Comparison of ENCODE assay signal across 9 mouse cellular contexts in the genomic region with DNA sequence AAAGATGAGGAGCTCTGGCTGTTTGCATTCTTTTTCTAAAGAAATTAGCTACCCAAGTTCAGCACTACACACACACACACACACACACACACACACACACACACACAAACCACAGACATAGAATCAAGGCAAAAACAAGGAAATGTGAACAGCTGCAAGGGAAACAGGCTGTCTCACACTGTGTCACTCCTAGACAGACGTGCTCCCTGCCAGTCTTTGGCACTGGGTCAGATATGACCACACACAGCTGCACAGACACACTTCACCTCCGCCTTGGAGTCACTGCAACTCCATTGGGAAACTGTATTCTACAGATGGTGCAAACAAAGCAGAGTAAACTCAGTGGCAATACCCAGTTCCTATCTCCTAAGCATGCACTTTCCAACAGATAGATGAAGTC. TPM values are rescaled to one million over a fixed set of nuclear protein-coding genes. Genes with fewer than 3 reads are reported as not detected.
DNase-seq lines count a peak whose midpoint lies in the region; ATAC-seq lines count a peak whose summit lies in the region.
"Had no signal": no experiment of that assay in that cellular context is flagged by ENCODE, and none has a peak within 500 bp of the region (broad histone marks: within the 10 kb centered on the region; RNA-seq: fewer than 3 reads in every experiment).

No protein-coding gene starts in this region.

- no peak overlapping the region for H3K4me2 ChIP-seq in intestine, embryonic 16.5 days (ENCODE audit: low read depth, low read length)
- H3K4me2 ChIP-seq: limb, embryonic 13.5 days had no signal

- H3K9me3 ChIP-seq in intestine, embryonic 16.5 days (ENCODE audit: control insufficient read depth, low read length), result no peaks in the 10 kb centered on the region
- H3K9me3 ChIP-seq: limb, embryonic 13.5 days had no signal

- peak; percentile 19 for DNase-seq in gastrocnemius, adult 18-20 months (ENCODE audit: low spot score)
- no peak for DNase-seq in gastrocnemius, postnatal 36 days
- DNase-seq in 3134 (ENCODE audit: extremely low read depth, insufficient read length, low spot score), result peak; percentile 3
- peak; percentile 6 for DNase-seq in adrenal gland, postnatal 25 days
- peak; percentile 30 to 57 for DNase-seq in left cerebral cortex, postnatal 25 days (ENCODE audit: low spot score in 2 of 2)
- peak; percentile 26 for DNase-seq in thymus, postnatal 14 days
- no peak for DNase-seq in cerebellum, adult 11 months

- WGBS in intestine, embryonic 16.5 days, result 61% methylated on average over 2 of the region's 2 CpGs

- H3K27me3 ChIP-seq in intestine, embryonic 16.5 days (replicated peaks; ENCODE audit: control insufficient read depth, insufficient read depth, low read length), result no peaks in the 10 kb centered on the region
- H3K27me3 ChIP-seq: limb, embryonic 13.5 days had no signal

- ATAC-seq in intestine, embryonic 16.5 days, result no peak

- H3K4me1 ChIP-seq in intestine, embryonic 16.5 days (ENCODE audit: control insufficient read depth, insufficient read depth, low read length), result no peaks in the 10 kb centered on the region
- H3K4me1 ChIP-seq: limb, embryonic 13.5 days had no signal

- no peak overlapping the region for H3K4me3 ChIP-seq in intestine, embryonic 16.5 days (ENCODE audit: low read length)
- H3K4me3 ChIP-seq: limb, embryonic 13.5 days had no signal

- intact Hi-C loops in gastrocnemius, postnatal 36 days (cut with DNase I), result no loop called here
- intact Hi-C loops in left cerebral cortex, postnatal 25 days (cut with DNase I), result no loop called here

- no peak overlapping the region for H3K9ac ChIP-seq in intestine, embryonic 16.5 days (ENCODE audit: low read depth, low read length)
- H3K9ac ChIP-seq: limb, embryonic 13.5 days had no signal

- H3K27ac ChIP-seq in intestine, embryonic 16.5 days (ENCODE audit: low read length), result no peak overlapping the region
- H3K27ac ChIP-seq: limb, embryonic 13.5 days had no signal

- no peaks in the 10 kb centered on the region for H3K36me3 ChIP-seq in intestine, embryonic 16.5 days (ENCODE audit: control insufficient read depth, insufficient read depth, low read length)

RNA-seq across cellular contexts. Expression of a gene that starts 55.3 kb away (rescaled TPM):
- under 1 TPM; 0.11 to 0.69 TPM for total RNA-seq in gastrocnemius, adult 18-20 months (2021)
- under 1 TPM; 0.36 to 0.91 TPM for total RNA-seq in gastrocnemius, postnatal 36 days (2021)
- total RNA-seq in adrenal gland, postnatal 25 days (2021), result 0.67 and 1.1 TPM in 2 replicates
- total RNA-seq in left cerebral cortex, postnatal 25 days (2021), result 10 to 100 TPM; 11.8 to 14.4 TPM
- 1.2 and 1.7 TPM in 2 replicates for polyA plus RNA-seq in intestine, embryonic 16.5 days (2015; fragmentation: Nextera tagmentation; extraction: Ambion mirVana)

Comparison
In these comparisons a context has a peak if more than half of its experiments do, and no peak if none do; other contexts are left out.
1. DNase-seq: peak in gastrocnemius, adult 18-20 months (single experiment), 3134 (single experiment), adrenal gland, postnatal 25 days (single experiment), left cerebral cortex, postnatal 25 days (2 of 2) and thymus, postnatal 14 days (single experiment); none in gastrocnemius, postnatal 36 days (0 of 2) and cerebellum, adult 11 months (single experiment).